Mouse (Mus musculus) 3T3-L1 (cell line): Measurements from ENCODE around the gene Ttc6.

Experiments used
- DNase-seq: peaks from one replicate; pipeline ENCODE4 v3.0.0-alpha.2; 2015; ENCODE audit warnings: low read depth, low spot score

The Ttc6 gene

DNA sequence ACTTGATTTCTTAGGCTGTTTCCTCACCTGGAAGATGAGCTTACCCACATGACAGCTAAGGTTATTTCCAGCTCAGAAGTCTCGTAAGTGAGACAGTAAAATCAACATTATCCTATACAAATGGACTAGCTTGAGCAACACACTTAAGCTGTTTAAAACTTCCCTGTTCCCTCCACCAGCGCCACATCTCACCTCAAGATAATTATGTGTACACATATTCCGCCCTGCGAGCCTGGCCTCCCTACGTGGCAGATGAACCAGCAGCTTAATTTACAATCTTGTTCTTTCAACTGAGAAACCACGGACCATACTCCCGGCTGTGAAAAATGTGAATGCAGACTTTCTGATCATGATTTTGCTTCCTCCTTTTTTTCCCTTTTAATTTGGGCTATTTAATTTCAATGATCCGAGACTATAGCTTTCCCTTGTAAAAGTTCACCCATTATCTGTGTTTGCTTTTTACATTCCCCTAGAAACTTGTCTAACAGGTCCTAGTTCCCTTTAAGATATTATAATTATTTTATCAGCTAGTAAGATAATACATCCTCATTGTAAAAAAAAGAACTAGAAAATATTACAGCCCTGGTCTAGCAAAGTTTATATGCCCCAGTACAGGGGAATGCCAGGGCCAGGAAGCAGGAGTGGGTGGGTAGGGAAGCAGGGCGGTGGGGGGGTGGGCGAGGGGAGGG, 99.2 kb downstream of the Ttc6 start:
- DNase-seq: no peak

GRCm38 (mm10) chr12:57672414-57672813, 108.5 kb downstream of the Ttc6 start:
- DNase-seq: no peak

DNA sequence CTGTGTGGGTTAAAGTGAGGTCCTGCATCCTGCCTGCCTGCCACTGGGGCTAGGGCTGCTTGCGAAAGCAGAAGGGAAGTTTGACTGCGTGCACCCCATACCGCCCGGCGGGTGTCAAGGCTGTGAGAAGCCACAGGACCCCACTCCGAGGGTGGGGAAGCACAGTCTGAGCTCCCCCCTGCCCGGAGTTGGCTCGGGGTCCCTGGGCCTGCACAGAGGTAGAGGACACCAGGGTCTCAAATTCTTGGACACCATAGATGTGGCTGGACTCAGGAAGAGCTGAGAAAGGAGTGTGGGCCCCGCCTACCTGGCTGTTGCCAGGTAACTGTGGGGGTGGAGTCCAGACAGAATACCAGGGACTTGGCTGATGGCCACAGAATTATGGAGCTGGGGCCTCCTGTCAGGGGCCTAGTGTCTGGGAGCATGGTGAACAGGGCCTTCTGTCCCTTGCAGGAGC, 121.1 kb downstream of the Ttc6 start:
- DNase-seq: no peak

GRCm38 (mm10) chr12:57709966-57710365, 146.1 kb downstream of the Ttc6 start:
- peak; percentile 9 for DNase-seq

- no peak for DNase-seq
These were observed 200.8 kb downstream of the Ttc6 start for GRCm38 (mm10) chr12:57764720-57765119.

DNA sequence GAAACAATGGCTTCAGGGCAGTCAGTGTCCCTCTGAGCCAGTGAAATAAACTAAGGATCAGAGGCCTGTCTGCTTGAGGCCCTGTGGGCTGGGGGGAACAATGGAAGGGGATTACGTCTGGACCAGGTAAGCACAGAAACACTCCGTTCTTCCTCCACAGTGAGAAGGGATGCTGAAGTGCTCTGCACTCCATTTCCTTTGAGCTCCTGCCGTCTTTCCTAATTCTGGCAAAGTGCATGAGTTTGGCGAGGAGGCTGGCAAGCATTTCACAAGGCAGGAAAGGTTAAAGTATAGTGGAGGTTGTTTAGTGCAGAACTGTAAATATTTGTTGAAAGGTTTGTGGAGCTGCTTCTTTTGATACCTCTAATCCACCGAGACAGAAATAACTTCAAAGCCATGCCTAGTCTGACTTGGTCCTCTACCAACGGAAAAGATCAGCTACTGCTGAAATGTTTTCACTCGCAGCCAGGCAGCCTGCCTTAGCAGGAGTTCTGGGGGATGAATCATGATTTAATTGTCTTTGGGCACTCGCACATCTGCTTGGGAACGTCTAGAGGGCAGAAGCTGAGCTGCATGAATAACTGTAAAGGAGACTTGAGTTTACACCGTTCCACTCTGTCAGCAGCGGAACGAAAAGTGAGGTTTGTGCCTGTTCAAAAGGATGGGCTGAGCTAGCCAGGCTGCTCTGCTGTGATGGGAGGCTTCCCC, 212.5 kb downstream of the Ttc6 start:
- DNase-seq: peak; percentile 8

DNA sequence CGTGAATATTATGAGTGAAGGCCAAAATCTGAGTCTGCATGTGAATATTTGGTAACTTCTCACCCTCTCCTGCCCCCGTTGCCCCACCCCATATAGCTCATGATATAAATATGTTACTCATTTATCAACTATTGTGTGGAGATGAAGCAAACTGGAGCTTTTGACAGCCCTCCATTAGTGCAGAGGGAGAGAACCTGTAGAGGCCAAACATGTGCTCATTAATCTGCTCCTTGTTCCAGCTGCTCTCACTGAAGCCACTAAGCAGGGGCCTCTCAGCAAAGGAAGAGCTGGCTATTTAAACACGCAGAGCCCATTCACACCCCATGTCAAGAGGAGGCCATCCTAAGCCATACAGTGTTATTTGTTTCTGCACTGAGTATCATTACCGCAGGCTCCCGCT, 218.0 kb downstream of the Ttc6 start:
- no peak for DNase-seq

DNA sequence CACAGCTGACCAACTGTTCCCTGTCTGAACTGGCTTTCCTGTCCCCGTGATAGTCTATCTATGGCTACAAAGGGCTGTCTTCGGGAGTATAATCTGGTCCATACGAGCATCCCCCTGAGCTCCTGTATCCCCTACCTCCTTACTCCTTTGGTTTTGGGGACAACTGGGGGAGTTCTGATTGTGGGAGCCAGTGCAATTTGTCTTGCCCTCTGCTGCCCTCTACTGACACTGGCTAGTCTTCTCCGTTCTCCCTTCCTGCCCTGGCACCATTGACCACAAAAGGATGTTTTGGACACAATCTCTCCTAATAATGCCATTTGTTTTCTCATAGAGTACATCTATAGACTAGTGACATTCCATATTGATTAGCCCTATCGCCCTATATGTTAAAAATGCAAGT, 223.6 kb downstream of the Ttc6 start:
- DNase-seq: peak; percentile 50
